8 mouse cellular contexts compared by ENCODE assay signal in the genomic region with DNA sequence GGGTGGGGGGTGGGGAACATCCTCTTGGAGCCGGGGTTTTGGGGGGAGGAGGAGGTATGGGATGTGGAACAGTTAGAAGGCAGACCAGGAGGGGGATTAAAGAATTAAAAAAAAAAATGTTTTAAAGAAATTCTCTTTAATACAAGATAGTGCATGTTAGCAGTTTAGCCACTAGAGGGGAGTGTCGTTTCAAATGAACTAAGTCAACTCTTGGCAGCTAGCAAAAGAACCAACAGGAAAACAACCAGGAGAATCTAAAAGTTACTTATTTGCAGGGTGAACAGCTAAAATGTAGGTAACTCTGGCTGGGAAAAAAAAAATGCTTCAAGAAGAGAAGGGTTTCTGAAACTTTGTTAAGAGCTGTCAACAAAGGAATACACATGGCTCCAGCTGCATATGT. TPM values are rescaled to one million over a fixed set of nuclear protein-coding genes. Genes with fewer than 3 reads are reported as not detected.
DNase-seq lines count a peak whose midpoint lies in the region; ATAC-seq and TF ChIP-seq lines count a peak whose summit lies in the region.

No protein-coding gene starts in this region.

- H3K4me2 ChIP-seq in lung, embryonic 14.5 days: no peak overlapping the region

- no peak overlapping the region for H3K27ac ChIP-seq in lung, embryonic 14.5 days (ENCODE audit: low read depth)

- H3K27me3 ChIP-seq in lung, embryonic 14.5 days (ENCODE audit: insufficient read depth, low read length): peaks cover 26% of the 10 kb centered on the region

- DNase-seq in gastrocnemius, adult 18-20 months (ENCODE audit: low spot score): peak; percentile 14
- no peak for DNase-seq in gastrocnemius, postnatal 4 days (ENCODE audit: low spot score in 2 of 2)
- peak; percentile 93 for DNase-seq in lung, embryonic 14.5 days
- no peak for DNase-seq in lung, adult 2 months
- peak; percentile 85 for DNase-seq in NIH3T3 (ENCODE audit: low read depth)
- no peak for DNase-seq in spleen, postnatal 36 days (ENCODE audit: low spot score in 2 of 2)
- DNase-seq in B cell, adult 2 months: no peak

- WGBS in lung, embryonic 14.5 days: 4% methylated on average over 2 of the region's 2 CpGs
- WGBS in lung, adult 2 months: 4% methylated on average over 2 of the region's 2 CpGs

- no peak overlapping the region for H3K9ac ChIP-seq in lung, embryonic 14.5 days

- H3K9me3 ChIP-seq in lung, embryonic 14.5 days (ENCODE audit: low read depth, low read length): no peaks in the 10 kb centered on the region

- H3K36me3 ChIP-seq in lung, embryonic 14.5 days (ENCODE audit: insufficient read depth): no peaks in the 10 kb centered on the region

- peaks cover 5% of the 10 kb centered on the region; the same call in 1 of the 2 replicates for H3K4me1 ChIP-seq in lung, embryonic 14.5 days (ENCODE audit: insufficient read depth)
- no peaks in the 10 kb centered on the region for H3K4me1 ChIP-seq in lung, adult 2 months (ENCODE audit: control insufficient read depth, insufficient read depth, low read length)

- H3K4me3 ChIP-seq in lung, embryonic 14.5 days (ENCODE audit: low read depth, low read length): no peak overlapping the region
- no peak overlapping the region for H3K4me3 ChIP-seq in lung, adult 2 months (replicated peaks; ENCODE audit: extremely low read depth, low read depth, low read length)

- no peak for ATAC-seq in lung, embryonic 14.5 days (ENCODE audit: insufficient read depth)
- peak; percentile 52 for ATAC-seq in inflammation-experienced regulatory T-cells, adult 6 months

- peak; percentile 66 for TF ChIP-seq CTCF in lung, embryonic 14.5 days (IDR thresholded peaks at IDR 0.05; ENCODE audit: low read depth)
- no peak for TF ChIP-seq CTCF in lung, adult 2 months (IDR thresholded peaks at IDR 0.05; ENCODE audit: insufficient read depth, low read length)

- no peak for TF ChIP-seq POLR2A in lung, adult 2 months (IDR thresholded peaks at IDR 0.05; ENCODE audit: borderline replicate concordance, extremely low read depth, low read depth, low read length)

RNA-seq across cellular contexts. Expression of gene Ptger3, which starts 1.5 kb away (rescaled TPM):
- 1 to 10 TPM in 1 of 2 experiments, under 1 TPM in 1; 0.46 to 1.5 TPM for total RNA-seq in gastrocnemius, adult 18-20 months (2021)
- 1 to 10 TPM; 1.2 to 2.7 TPM for total RNA-seq in gastrocnemius, postnatal 4 days (2021)
- polyA plus RNA-seq in lung, embryonic 14.5 days (2014; fragmentation: Nextera tagmentation; extraction: Ambion mirVana): 9.6 and 10.3 TPM in 2 replicates
- polyA plus RNA-seq in lung, adult 2 months (2012; rRNA removed): 5.8 and 6.7 TPM in 2 replicates
- not detected for polyA plus RNA-seq in inflammation-experienced regulatory T-cells, adult 6 months (2017; shearing (Covaris generic))

RNA-seq across cellular contexts. Expression of gene Zranb2, which starts 31.2 kb away (rescaled TPM):
- total RNA-seq in gastrocnemius, adult 18-20 months (2021): 10 to 100 TPM; 48.7 to 57.4 TPM
- total RNA-seq in gastrocnemius, postnatal 4 days (2021): 10 to 100 TPM; 48.8 to 56.8 TPM
- 99.2 and 104 TPM in 2 replicates for polyA plus RNA-seq in lung, embryonic 14.5 days (2014; fragmentation: Nextera tagmentation; extraction: Ambion mirVana)
- polyA plus RNA-seq in lung, adult 2 months (2012; rRNA removed): 4.0 and 6.8 TPM in 2 replicates
- polyA plus RNA-seq in inflammation-experienced regulatory T-cells, adult 6 months (2017; shearing (Covaris generic)): 10 to 100 TPM; 69.0 to 79.2 (median 77.5) TPM

Comparison
In these comparisons a context has a peak if more than half of its experiments do, and no peak if none do; other contexts are left out.
1. DNase-seq: peak in gastrocnemius, adult 18-20 months (single experiment), lung, embryonic 14.5 days (single experiment) and NIH3T3 (single experiment); none in gastrocnemius, postnatal 4 days (0 of 2), lung, adult 2 months (single experiment), spleen, postnatal 36 days (0 of 2) and B cell, adult 2 months (0 of 2).